Mouse (Mus musculus): Measurements from ENCODE around the gene Fam178b.
A peak's percentile ranks its signal among the peaks of the same experiment; 100 is the strongest.
"Not testable (repeated sequence)": the region's sequence is repeated elsewhere in the genome, so short reads cannot be mapped to it uniquely, and the experiment has no call there.

Fam178b gene

DNA sequence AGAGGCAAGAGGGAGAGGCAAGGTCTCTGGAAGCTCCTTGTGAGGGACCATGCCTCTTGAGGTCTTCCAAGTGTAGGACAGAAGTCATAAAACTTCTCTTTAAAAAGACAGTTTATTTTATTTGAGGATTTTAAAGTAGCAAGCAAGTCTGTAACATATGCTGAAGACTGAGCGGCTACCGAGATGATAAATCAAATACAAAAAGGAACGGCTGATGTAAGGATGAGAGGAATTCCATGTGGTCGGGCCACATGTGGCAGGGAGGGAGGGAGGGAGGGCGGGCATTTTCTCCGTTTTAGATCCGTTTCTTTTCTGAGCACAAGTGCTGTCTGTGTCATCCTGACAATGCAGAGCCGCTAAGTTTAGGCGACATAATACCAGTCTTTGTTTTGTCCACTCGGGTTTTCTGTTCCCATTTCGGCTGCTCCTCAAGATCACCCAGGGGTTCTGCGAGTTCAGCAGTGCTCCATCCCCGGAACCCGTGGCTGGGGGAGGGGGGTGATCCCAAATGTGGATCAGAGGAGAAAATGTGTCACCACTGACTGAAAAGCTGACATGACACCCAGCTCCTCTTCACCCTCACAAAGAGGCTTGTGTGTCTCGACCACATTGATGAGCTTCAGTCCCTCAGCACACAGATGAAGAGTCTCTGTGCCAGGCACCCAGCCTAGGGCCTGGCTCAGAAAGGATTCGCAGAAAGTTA is 10.2 kb downstream of the Fam178b start:
- DNase-seq (ENCODE audit: low spot score in 2 of 2), result no peak

DNA sequence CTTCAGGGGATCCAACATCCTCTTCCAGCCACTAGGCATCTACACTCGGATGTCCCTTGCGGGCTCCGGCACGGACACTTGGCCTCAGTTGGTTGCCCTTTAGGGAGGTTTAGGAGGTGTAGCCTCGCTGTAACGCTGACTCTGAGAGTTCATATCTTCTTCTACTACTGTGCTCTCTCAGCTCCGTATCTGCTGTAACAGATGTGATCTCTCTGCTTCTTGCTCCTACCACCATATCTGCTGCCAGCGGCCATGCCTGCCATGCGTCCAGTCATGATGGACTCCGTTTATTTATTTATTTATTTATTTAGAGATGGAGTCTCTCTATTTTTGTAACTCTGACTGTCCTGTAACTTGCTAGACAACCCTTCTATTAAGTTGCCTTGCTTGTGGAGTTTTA is 11.7 kb downstream of the Fam178b start:
- no peak for DNase-seq (ENCODE audit: low spot score in 2 of 2)

GRCm38 (mm10) chr1:36670256-36670655 is 12.7 kb downstream of the Fam178b start:
- DNase-seq (ENCODE audit: low spot score in 2 of 2), result no peak

- not testable (repeated sequence) for DNase-seq (ENCODE audit: low spot score in 2 of 2)
Observed at GRCm38 (mm10) chr1:36668007-36668406, 15.0 kb downstream of the Fam178b start.

DNA sequence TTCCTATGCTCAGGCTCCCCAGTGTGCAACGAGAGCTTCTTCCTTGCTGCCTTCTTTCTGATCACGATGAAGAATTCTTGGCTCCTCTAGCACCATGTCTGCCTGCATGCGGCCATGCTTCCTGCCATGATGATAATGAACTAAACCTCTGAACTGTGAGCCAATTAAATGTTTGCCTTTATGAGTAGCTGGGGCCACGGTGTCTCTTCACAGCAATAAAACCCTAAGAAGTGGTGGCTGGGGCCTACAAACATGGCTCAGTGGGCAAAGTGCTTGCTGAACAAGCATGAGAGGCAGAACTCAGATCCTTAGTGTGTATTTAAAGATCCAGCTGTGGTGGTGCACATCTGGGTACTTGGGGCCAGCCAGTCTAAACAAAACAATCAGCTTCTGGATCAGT is 17.0 kb downstream of the Fam178b start:
- no peak for DNase-seq (ENCODE audit: low spot score in 2 of 2)

- no peak for DNase-seq (ENCODE audit: low spot score in 2 of 2)
Observed at GRCm38 (mm10) chr1:36665165-36665723, 17.7 kb downstream of the Fam178b start.

DNA sequence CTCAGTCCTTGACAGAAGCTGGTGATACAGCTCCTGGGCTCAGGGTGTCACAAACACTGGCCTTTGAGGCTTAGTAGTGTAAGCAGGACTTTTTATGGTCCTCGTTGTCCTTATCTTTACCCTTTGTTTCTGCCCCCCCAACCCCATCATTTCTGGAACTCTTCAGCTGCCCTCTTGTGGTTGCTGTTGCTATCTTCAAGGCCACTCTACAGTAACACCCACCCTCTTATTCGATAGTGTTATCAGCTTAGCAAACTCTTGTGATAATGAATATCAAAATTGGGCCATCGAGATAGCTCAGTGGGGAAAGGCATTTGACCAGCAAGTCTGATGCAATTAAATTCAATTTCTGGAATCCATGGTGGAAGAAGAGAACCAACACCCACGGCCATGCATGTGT is 18.5 kb downstream of the Fam178b start:
- DNase-seq (ENCODE audit: low spot score in 2 of 2), result no peak

- no peak for DNase-seq (ENCODE audit: low spot score in 2 of 2)
Observed at GRCm38 (mm10) chr1:36658621-36659399, 24.2 kb downstream of the Fam178b start.

DNA sequence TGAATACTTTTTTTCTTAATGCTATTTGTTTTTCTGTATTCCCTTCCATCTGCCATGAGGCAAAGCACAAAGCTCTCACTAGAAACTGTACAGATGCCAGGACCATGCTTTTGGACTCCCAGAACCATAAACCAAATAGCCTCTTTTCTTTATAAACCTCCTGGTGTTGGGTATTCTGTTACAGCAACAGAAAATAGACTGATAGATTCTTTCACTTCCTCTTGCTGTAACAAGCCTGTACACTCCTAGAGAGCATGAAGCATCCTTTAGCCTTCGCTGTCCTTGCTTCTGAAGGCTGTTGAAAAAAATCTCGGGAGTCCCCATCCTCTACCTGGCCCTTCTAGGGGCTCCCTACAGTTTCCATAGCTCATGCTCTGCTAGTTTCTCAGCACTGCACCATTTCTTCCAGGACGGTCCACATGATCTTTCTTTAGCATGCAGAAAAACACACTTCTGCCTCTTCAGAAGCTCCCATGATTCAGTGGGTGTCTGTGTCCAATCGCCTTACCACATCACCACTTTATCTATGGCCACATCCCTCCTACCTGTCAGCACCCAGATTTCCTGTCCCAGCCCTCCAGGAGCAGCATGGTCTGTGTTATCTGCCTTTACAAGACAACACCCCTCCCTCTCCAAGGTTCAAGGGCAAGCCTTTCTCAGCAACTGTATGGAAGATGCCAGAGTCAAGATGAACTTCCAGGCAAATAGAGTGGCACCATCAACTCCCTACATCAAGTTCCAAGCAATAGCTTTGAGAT is 25.1 kb downstream of the Fam178b start:
- DNase-seq (ENCODE audit: low spot score in 2 of 2), result no peak

- DNase-seq (ENCODE audit: low spot score in 2 of 2), result no peak
Observed at GRCm38 (mm10) chr1:36656233-36656632, 26.8 kb downstream of the Fam178b start.

DNA sequence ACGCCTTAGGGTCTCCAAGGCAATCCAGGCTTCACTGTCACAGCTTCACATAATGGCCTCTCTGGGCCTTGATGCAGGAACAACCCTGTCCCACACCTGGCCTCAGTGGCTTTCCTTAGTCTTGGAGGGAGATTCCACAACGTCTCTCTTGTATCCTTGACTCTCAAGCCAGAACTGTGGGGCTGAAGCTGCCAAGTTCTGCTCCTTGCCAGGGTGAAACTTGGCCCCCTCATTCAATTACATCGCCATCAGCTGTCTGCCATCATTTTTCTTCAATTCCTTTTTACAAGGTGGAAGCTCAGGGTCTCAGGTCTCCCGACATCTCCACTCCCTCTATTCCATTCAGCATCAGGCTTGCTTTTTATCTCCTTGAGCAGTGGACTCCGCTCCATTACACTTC is 27.9 kb downstream of the Fam178b start:
- DNase-seq (ENCODE audit: low spot score in 2 of 2), result no peak

- DNase-seq (ENCODE audit: low spot score in 2 of 2), result no peak
Observed at GRCm38 (mm10) chr1:36647631-36648030, 35.4 kb downstream of the Fam178b start.

- no peak for DNase-seq (ENCODE audit: low spot score in 2 of 2)
Observed at GRCm38 (mm10) chr1:36646285-36646684, 36.7 kb downstream of the Fam178b start.

- no peak for DNase-seq (ENCODE audit: low spot score in 2 of 2)
Observed at GRCm38 (mm10) chr1:36644615-36645007, 38.4 kb downstream of the Fam178b start.

- no peak for DNase-seq (ENCODE audit: low spot score in 2 of 2)
Observed at GRCm38 (mm10) chr1:36643957-36644614, 38.9 kb downstream of the Fam178b start.

GRCm38 (mm10) chr1:36635826-36636485 is 47.0 kb downstream of the Fam178b start:
- DNase-seq (ENCODE audit: low spot score in 2 of 2), result no peak

DNA sequence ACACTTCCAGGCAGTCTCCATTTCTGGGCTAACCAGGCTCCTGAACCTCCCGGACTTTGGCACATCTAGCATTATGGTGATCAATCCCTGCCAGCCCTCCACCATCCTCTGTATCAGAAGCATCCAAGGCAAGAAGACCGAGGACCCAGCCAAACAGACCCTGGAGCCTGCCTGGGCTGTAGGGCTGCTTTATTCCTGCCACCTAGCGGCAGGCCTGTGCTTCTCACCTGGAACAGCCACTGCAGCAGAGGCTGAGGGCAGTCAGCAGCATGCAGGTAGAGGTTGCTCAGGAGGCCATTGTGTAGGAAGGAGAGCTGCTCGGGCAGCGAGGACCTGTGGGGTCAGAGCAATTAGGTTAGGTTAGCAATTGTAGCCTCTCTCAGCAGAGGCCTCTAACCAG is 48.0 kb downstream of the Fam178b start:
- DNase-seq (ENCODE audit: low spot score in 2 of 2), result peak; percentile 67 to 74

GRCm38 (mm10) chr1:36633920-36634319 is 49.1 kb downstream of the Fam178b start:
- no peak for DNase-seq (ENCODE audit: low spot score in 2 of 2)

GRCm38 (mm10) chr1:36632846-36633245 is 50.1 kb downstream of the Fam178b start:
- DNase-seq (ENCODE audit: low spot score in 2 of 2), result no peak

GRCm38 (mm10) chr1:36632090-36632489 is 50.9 kb downstream of the Fam178b start:
- DNase-seq (ENCODE audit: low spot score in 2 of 2), result no peak

- no peak for DNase-seq (ENCODE audit: low spot score in 2 of 2)
Observed at GRCm38 (mm10) chr1:36631391-36631790, 51.6 kb downstream of the Fam178b start.
